Mouse (Mus musculus) bone marrow macrophage, adult 2 months (primary cell): ENCODE data around the gene Cacna1a. TPM values are rescaled to one million over a fixed set of nuclear protein-coding genes. Genes with fewer than 3 reads are reported as not detected.

ENCODE experiments used
- H3K27ac ChIP-seq: 2 replicates; pipeline ENCODE4 v1.5.1; 2012; ENCODE audit warnings: low read depth, low read length; ENCODE audit not compliant: insufficient read depth
- H3K4me1 ChIP-seq: 2 replicates; pipeline ENCODE4 v1.6.1; 2012; ENCODE audit warnings: low read length; ENCODE audit not compliant: control insufficient read depth, insufficient read depth
- H3K4me3 ChIP-seq: 2 replicates; pipeline ENCODE4 v1.5.1; 2012; ENCODE audit warnings: mild to moderate bottlenecking, low read length, moderate library complexity; ENCODE audit not compliant: insufficient read depth
- CTCF ChIP-seq: IDR thresholded peaks from 2 replicates; pipeline ENCODE4 v1.5.1; 2012; ENCODE audit warnings: low read depth, mild to moderate bottlenecking, low read length, moderate library complexity
- POLR2A ChIP-seq: IDR thresholded peaks from 2 replicates; pipeline ENCODE4 v1.6.1; 2012; ENCODE audit warnings: mild to moderate bottlenecking, low read depth, low read length, borderline replicate concordance
- polyA plus RNA-seq: library from polyadenylated mRNA; stranded (reverse); fragments of >200 nt; gene quantifications from 2 replicates; pipeline ENCODE4 v1.2.4, GENCODE M21; 2012; ENCODE audit not compliant: missing spikeins, insufficient read depth, insufficient read length

Gene Cacna1a
- polyA plus RNA-seq, 1 experiment = 10.3 TPM

GRCm38 (mm10) chr8:84395751-84396457 is 7.7 kb downstream of the Cacna1a start:
- TF ChIP-seq POLR2A (no peak), CTCF (no peak)

GRCm38 (mm10) chr8:84413886-84414851 is 25.9 kb downstream of the Cacna1a start:
- H3K4me3 ChIP-seq = peak overlapping the region; percentile 70
- H3K27ac ChIP-seq = peak overlapping the region; percentile 84
- H3K4me1 ChIP-seq = peaks cover 6% of the 10 kb centered on the region
- TF ChIP-seq POLR2A = 0 out of 2 replicates have a peak, but pooled peaks have one; percentile 33
- TF ChIP-seq CTCF = no peak

More at GRCm38 (mm10) chr8:84395751-84396457, 7.7 kb downstream of the Cacna1a start:
- Histone ChIP-seq H3K4me1 (peaks cover 13% of the 10 kb centered on the region), H3K4me3 (no peak overlapping the region), H3K27ac (no peak overlapping the region)

- H3K4me3 ChIP-seq = peak overlapping the region; percentile 70
- peak overlapping the region; percentile 84 for H3K27ac ChIP-seq
- no peak for TF ChIP-seq POLR2A
- TF ChIP-seq CTCF = no peak
- peaks cover 8% of the 10 kb centered on the region for H3K4me1 ChIP-seq
These were observed 26.7 kb downstream of the Cacna1a start for GRCm38 (mm10) chr8:84414918-84415317.

- H3K27ac ChIP-seq = peak overlapping the region; percentile 39
- H3K4me1 ChIP-seq = peaks cover 14% of the 10 kb centered on the region
- H3K4me3 ChIP-seq = peak overlapping the region; percentile 87
- TF ChIP-seq CTCF (no peak), POLR2A (no peak)
These were observed 27.2 kb downstream of the Cacna1a start for GRCm38 (mm10) chr8:84415378-84415898.

GRCm38 (mm10) chr8:84416041-84416440 is 27.8 kb downstream of the Cacna1a start:
- Histone ChIP-seq H3K27ac (peak overlapping the region; percentile 39), H3K4me3 (peak overlapping the region; percentile 87), H3K4me1 (peaks cover 18% of the 10 kb centered on the region)
- no peak for TF ChIP-seq CTCF
- no peak for TF ChIP-seq POLR2A

GRCm38 (mm10) chr8:84416915-84417314 is 28.7 kb downstream of the Cacna1a start:
- TF ChIP-seq CTCF (no peak), POLR2A (no peak)
- H3K4me1 ChIP-seq = peaks cover 26% of the 10 kb centered on the region
- no peak overlapping the region for H3K4me3 ChIP-seq
- no peak overlapping the region for H3K27ac ChIP-seq

GRCm38 (mm10) chr8:84417840-84418239 is 29.6 kb downstream of the Cacna1a start:
- TF ChIP-seq POLR2A = no peak
- TF ChIP-seq CTCF = no peak
- Histone ChIP-seq H3K4me3 (no peak overlapping the region), H3K27ac (no peak overlapping the region), H3K4me1 (peaks cover 26% of the 10 kb centered on the region)

- Histone ChIP-seq H3K4me1 (peaks cover 27% of the 10 kb centered on the region), H3K27ac (no peak overlapping the region), H3K4me3 (no peak overlapping the region)
- TF ChIP-seq CTCF (no peak), POLR2A (no peak)
These were observed 36.2 kb downstream of the Cacna1a start for GRCm38 (mm10) chr8:84424426-84424825.

- Histone ChIP-seq H3K4me1 (peaks cover 14% of the 10 kb centered on the region), H3K27ac (no peak overlapping the region), H3K4me3 (no peak overlapping the region)
- no peak for TF ChIP-seq CTCF
- no peak for TF ChIP-seq POLR2A
These were observed 37.8 kb downstream of the Cacna1a start for GRCm38 (mm10) chr8:84426087-84426486.
